Mouse (Mus musculus) E14TG2a.4 (cell line): ENCODE measurements at regions not wholly inside any gene's neighbourhood (a gene's known extent, or its start where the extent isn't known, plus 50 kb on each side); places are given as distances from the start of the nearest gene placed in this dataset.

Experiments
- CTCF ChIP-seq: conservative IDR thresholded peaks from 2 replicates; pipeline ENCODE4 v1.5.1; 2014; ENCODE audit warnings: low read length
- NANOG ChIP-seq: IDR thresholded peaks from 2 replicates; pipeline ENCODE4 v1.6.1; 2014; ENCODE audit warnings: borderline replicate concordance, low read length, mixed read lengths
- POU5F1 ChIP-seq: IDR thresholded peaks from 2 replicates; pipeline ENCODE4 v1.6.1; 2014; ENCODE audit warnings: low read length, borderline replicate concordance

- TF ChIP-seq CTCF (no peak), NANOG (no peak), POU5F1 (no peak)
These were observed 179.8 kb downstream of the Tshz3 start for GRCm38 (mm10) chr7:36877686-36878085.
